Mouse (Mus musculus): ENCODE data around the gene Tmem17.

Gene Tmem17

GRCm38 (mm10) chr11:22512038-22513001, at the start of gene Tmem17:
Gene Tmem17 (plus strand): TSS chr11:22512088.
- peak; percentile 34 for DNase-seq (ENCODE audit: low read depth)

- DNase-seq (ENCODE audit: low read depth) = no peak
These were observed 31.9 kb upstream of the Tmem17 start for GRCm38 (mm10) chr11:22479836-22480619.

- no peak for DNase-seq (ENCODE audit: low read depth)
These were observed 30.1 kb upstream of the Tmem17 start for GRCm38 (mm10) chr11:22481639-22482361.

GRCm38 (mm10) chr11:22482362-22482760, 29.5 kb upstream of the Tmem17 start:
- no peak for DNase-seq (ENCODE audit: low read depth)

- no peak for DNase-seq (ENCODE audit: low read depth)
These were observed 18.1 kb upstream of the Tmem17 start for GRCm38 (mm10) chr11:22493694-22494319.

- DNase-seq (ENCODE audit: low read depth) = no peak
These were observed 16.9 kb upstream of the Tmem17 start for GRCm38 (mm10) chr11:22494941-22495340.

- no peak for DNase-seq (ENCODE audit: low read depth)
These were observed 12.5 kb upstream of the Tmem17 start for GRCm38 (mm10) chr11:22499396-22499795.

GRCm38 (mm10) chr11:22499886-22500285, 12.0 kb upstream of the Tmem17 start:
- DNase-seq (ENCODE audit: low read depth) = no peak

- no peak for DNase-seq (ENCODE audit: low read depth)
These were observed 10.9 kb upstream of the Tmem17 start for GRCm38 (mm10) chr11:22500771-22501566.

GRCm38 (mm10) chr11:22513075-22513474, 1.2 kb downstream of the Tmem17 start:
- no peak for DNase-seq (ENCODE audit: low read depth)

- no peak for DNase-seq (ENCODE audit: low read depth)
These were observed 3.2 kb downstream of the Tmem17 start for GRCm38 (mm10) chr11:22515061-22515460.

GRCm38 (mm10) chr11:22518445-22518844, 6.6 kb downstream of the Tmem17 start:
- DNase-seq (ENCODE audit: low read depth) = no peak

- no peak for DNase-seq (ENCODE audit: low read depth)
These were observed 8.4 kb downstream of the Tmem17 start for GRCm38 (mm10) chr11:22520251-22520650.

GRCm38 (mm10) chr11:22524606-22525005, 12.7 kb downstream of the Tmem17 start:
- DNase-seq (ENCODE audit: low read depth) = no peak

GRCm38 (mm10) chr11:22540600-22540999, 28.7 kb downstream of the Tmem17 start:
- DNase-seq (ENCODE audit: low read depth) = no peak

GRCm38 (mm10) chr11:22560061-22560460, 48.2 kb downstream of the Tmem17 start:
- DNase-seq (ENCODE audit: low read depth) = no peak

- DNase-seq (ENCODE audit: low read depth) = no peak
These were observed 48.8 kb downstream of the Tmem17 start for GRCm38 (mm10) chr11:22560503-22561328.

GRCm38 (mm10) chr11:22561329-22561592, 49.4 kb downstream of the Tmem17 start:
- no peak for DNase-seq (ENCODE audit: low read depth)

- DNase-seq (ENCODE audit: low read depth) = no peak
These were observed 51.8 kb downstream of the Tmem17 start for GRCm38 (mm10) chr11:22563706-22564105.

GRCm38 (mm10) chr11:22564676-22565075, 52.8 kb downstream of the Tmem17 start:
- no peak for DNase-seq (ENCODE audit: low read depth)

All from c-Kit-positive CD71-positive TER-119-negative erythroid progenitor cells, embryonic 14.5 days (primary cell).